8 mouse cellular contexts compared by ENCODE assay signal in the genomic region with DNA sequence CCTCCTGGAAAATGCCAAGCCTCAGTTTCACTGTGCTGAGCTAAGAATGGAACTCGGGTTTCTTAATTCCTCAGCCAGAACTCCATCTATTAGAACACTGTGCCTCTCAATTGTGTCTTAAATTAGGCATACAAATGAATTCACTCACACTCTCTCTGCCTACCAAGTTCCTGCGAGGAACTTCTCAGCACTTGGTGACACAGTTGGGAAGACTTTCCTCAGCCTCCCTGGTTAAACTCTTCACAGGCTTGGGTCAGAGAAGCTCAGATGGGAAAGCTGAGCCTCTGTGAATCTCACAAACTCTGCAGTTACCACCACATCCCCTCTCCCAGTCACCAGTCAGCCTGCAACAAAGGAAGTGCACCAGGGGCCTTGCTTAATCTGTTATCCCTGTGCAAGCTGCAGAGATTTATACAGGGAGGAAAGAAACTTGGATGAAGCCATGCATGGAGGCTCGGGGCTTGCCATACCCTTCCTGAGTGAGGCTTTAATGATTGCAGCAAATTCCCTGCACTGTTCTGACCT.
DNase-seq lines count a peak whose midpoint lies in the region; ATAC-seq and TF ChIP-seq lines count a peak whose summit lies in the region.
"Had no signal": no experiment of that assay in that cellular context is flagged by ENCODE, and none has a peak within 500 bp of the region (broad histone marks: within the 10 kb centered on the region; RNA-seq: fewer than 3 reads in every experiment).

No protein-coding gene starts in this region.

- H3K27me3 ChIP-seq in hindbrain, embryonic 13.5 days: no peaks in the 10 kb centered on the region
- no peaks in the 10 kb centered on the region for H3K27me3 ChIP-seq in hindbrain, embryonic 11.5 days (ENCODE audit: control insufficient read depth, insufficient read depth, low read length)
- H3K27me3 ChIP-seq: Patski had no signal

- TF ChIP-seq POLR2A in brain, embryonic 14.5 days (IDR thresholded peaks at IDR 0.05; ENCODE audit: borderline replicate concordance, extremely low read depth, insufficient read depth, insufficient read length, poor library complexity, severe bottlenecking): no peak

- H3K4me2 ChIP-seq in hindbrain, embryonic 13.5 days: no peak overlapping the region
- H3K4me2 ChIP-seq in hindbrain, embryonic 11.5 days (replicated peaks; ENCODE audit: low read depth, low read length): no peak overlapping the region

- no peaks in the 10 kb centered on the region for H3K36me3 ChIP-seq in hindbrain, embryonic 13.5 days
- H3K36me3 ChIP-seq in hindbrain, embryonic 11.5 days (ENCODE audit: control insufficient read depth, insufficient read depth, low read length): no peaks in the 10 kb centered on the region

- H3K4me3 ChIP-seq in hindbrain, embryonic 13.5 days: no peak overlapping the region
- no peak overlapping the region for H3K4me3 ChIP-seq in hindbrain, embryonic 11.5 days (ENCODE audit: low read depth, low read length)

- TF ChIP-seq CTCF in brain, embryonic 14.5 days (IDR thresholded peaks at IDR 0.05; ENCODE audit: borderline replicate concordance, extremely low read depth, insufficient read depth, insufficient read length): no peak

- 41% methylated on average over 3 of the region's 3 CpGs for whole genome bisulfite sequencing in hindbrain, embryonic 13.5 days
- WGBS in hindbrain, embryonic 11.5 days: 53% methylated on average over 3 of the region's 3 CpGs

- H3K9me3 ChIP-seq in hindbrain, embryonic 13.5 days: no peaks in the 10 kb centered on the region
- H3K9me3 ChIP-seq in hindbrain, embryonic 11.5 days (ENCODE audit: control insufficient read depth, low read length): no peaks in the 10 kb centered on the region

- H3K4me1 ChIP-seq in hindbrain, embryonic 13.5 days (replicated peaks): peaks cover 22% of the 10 kb centered on the region; the same call in 1 of the 2 replicates
- H3K4me1 ChIP-seq in hindbrain, embryonic 11.5 days (replicated peaks; ENCODE audit: control insufficient read depth, insufficient read depth, low read length): no peaks in the 10 kb centered on the region

- H3K9ac ChIP-seq in hindbrain, embryonic 13.5 days: no peak overlapping the region
- no peak overlapping the region for H3K9ac ChIP-seq in hindbrain, embryonic 11.5 days (ENCODE audit: low read depth, low read length)

- ATAC-seq in hindbrain, embryonic 13.5 days (ENCODE audit: low FRiP score): no peak
- ATAC-seq in hindbrain, embryonic 11.5 days (ENCODE audit: low FRiP score): no peak
- ATAC-seq: Patski had no signal

- H3K27ac ChIP-seq in hindbrain, embryonic 13.5 days: peak overlapping the region; percentile 25; the same call in 1 of the 2 replicates
- no peak overlapping the region for H3K27ac ChIP-seq in hindbrain, embryonic 11.5 days (ENCODE audit: low read depth, low read length)

- DNase-seq in hindbrain, embryonic 11.5 days (ENCODE audit: low spot score): no peak
- DNase-seq in Muller cell, postnatal 12 days (ENCODE audit: inconsistent ontology term): peak; percentile 6
- peak; percentile 71 for DNase-seq in brain, embryonic 14.5 days (ENCODE audit: low read depth)
- peak; percentile 25 for DNase-seq in kidney, postnatal 10 days
- no peak for DNase-seq in liver
- DNase-seq in gastrocnemius, adult 18-20 months (ENCODE audit: low spot score): no peak

Comparison
In these comparisons a context has a peak if more than half of its experiments do, and no peak if none do; other contexts are left out.
1. DNase-seq: peak in Muller cell, postnatal 12 days (single experiment), brain, embryonic 14.5 days (single experiment) and kidney, postnatal 10 days (single experiment); none in hindbrain, embryonic 11.5 days (single experiment), liver (single experiment) and gastrocnemius, adult 18-20 months (single experiment).